Mouse (Mus musculus): ENCODE results near the gene Tmem107.

- TF ChIP-seq MXI1 (IDR thresholded peaks at IDR 0.05; ENCODE audit: low read depth, low read length): no peak
- no peak for TF ChIP-seq TCF12 (IDR thresholded peaks at IDR 0.05; ENCODE audit: low read depth, low read length)
- TF ChIP-seq POLR2A (IDR thresholded peaks at IDR 0.05; ENCODE audit: low read depth, low read length): no peak
- TF ChIP-seq CHD2 (IDR thresholded peaks at IDR 0.05; ENCODE audit: low read length): no peak
- TF ChIP-seq UBTF (IDR thresholded peaks at IDR 0.05; ENCODE audit: low read depth, low read length): no peak
- TF ChIP-seq EP300 (IDR thresholded peaks at IDR 0.05; ENCODE audit: low read length): no peak
- TF ChIP-seq GABPA (IDR thresholded peaks at IDR 0.05; ENCODE audit: insufficient replicate concordance, low read depth, low read length): no peak
- no peak for TF ChIP-seq ZMIZ1 (IDR thresholded peaks at IDR 0.05; ENCODE audit: low read depth, low read length)
- no peak for TF ChIP-seq ZNF384 (IDR thresholded peaks at IDR 0.05; ENCODE audit: low read depth, low read length)
- no peak for TF ChIP-seq CTCF (conservative IDR thresholded peaks at IDR 0.05 in 1 of 2, IDR thresholded peaks at IDR 0.05 in 1 of 2; ENCODE audit: low read depth in 2 of 2, low read length in 2 of 2)
- no peak for TF ChIP-seq USF2 (conservative IDR thresholded peaks at IDR 0.05; ENCODE audit: low read depth, low read length)
- no peak for TF ChIP-seq SIN3A (IDR thresholded peaks at IDR 0.05; ENCODE audit: low read length)
- TF ChIP-seq ELF1 (IDR thresholded peaks at IDR 0.05; ENCODE audit: low read depth, low read length): no peak
- no peak for TF ChIP-seq RAD21 (IDR thresholded peaks at IDR 0.05; ENCODE audit: low read depth, low read length)
Measured at GRCm38 (mm10) chr11:69066163-69066861, 4.3 kb upstream of the Tmem107 start.
